Mouse (Mus musculus) lung, postnatal 0 days (tissue): ENCODE measurements around the gene Celf2.

Source experiments
- CTCF ChIP-seq: IDR thresholded peaks from 2 replicates; pipeline ENCODE4 v1.5.1; 2016; ENCODE audit warnings: antibody characterized with exemption, mild to moderate bottlenecking
- EP300 ChIP-seq: IDR thresholded peaks from 2 replicates; pipeline ENCODE4 v1.6.1; 2016; ENCODE audit warnings: antibody characterized with exemption, mild to moderate bottlenecking, control low read depth

- TF ChIP-seq CTCF (no peak), EP300 (no peak)
These were observed 712.6 kb downstream of the Celf2 start for GRCm38 (mm10) chr2:6796754-6797153.
